Mouse (Mus musculus) testis, postnatal 14 days (tissue): Measurements from ENCODE around the gene 2510002D24Rik.

Experiments used
- DNase-seq: peaks from one replicate; pipeline ENCODE4 v3.0.0; 2021; ENCODE audit warnings: low spot score

Gene 2510002D24Rik

GRCm38 (mm10) chr16:18836468-18837208, at the start of gene 2510002D24Rik, which contains the start of gene Gm28539:
2510002D24Rik (plus strand) TSS chr16:18836578.
Gm28539 (plus strand) TSS chr16:18836584.
- DNase-seq, result peak; percentile 95

- DNase-seq, result no peak
Observed at GRCm38 (mm10) chr16:18786652-18787051, 49.7 kb upstream of the 2510002D24Rik start.

- DNase-seq, result no peak
Observed at GRCm38 (mm10) chr16:18788627-18789406, 47.6 kb upstream of the 2510002D24Rik start.

GRCm38 (mm10) chr16:18795223-18795899, 41.0 kb upstream of the 2510002D24Rik start:
- no peak for DNase-seq

GRCm38 (mm10) chr16:18796645-18797044, 39.7 kb upstream of the 2510002D24Rik start:
- no peak for DNase-seq

- no peak for DNase-seq
Observed at GRCm38 (mm10) chr16:18798151-18798550, 38.2 kb upstream of the 2510002D24Rik start.

GRCm38 (mm10) chr16:18798841-18799240, 37.5 kb upstream of the 2510002D24Rik start:
- no peak for DNase-seq

GRCm38 (mm10) chr16:18805746-18806145, 30.6 kb upstream of the 2510002D24Rik start:
- DNase-seq, result peak; percentile 62

- DNase-seq, result no peak
Observed at GRCm38 (mm10) chr16:18809001-18809400, 27.4 kb upstream of the 2510002D24Rik start.

- DNase-seq, result no peak
Observed at GRCm38 (mm10) chr16:18811032-18811431, 25.3 kb upstream of the 2510002D24Rik start.

- peak; percentile 92 for DNase-seq
Observed at GRCm38 (mm10) chr16:18811468-18812384, 24.7 kb upstream of the 2510002D24Rik start, which contains the start of the genes Ufd1 and Cdc45. Ufd1 (plus strand) TSS chr16:18811779. Cdc45 (minus strand) TSS chr16:18811987.

GRCm38 (mm10) chr16:18812385-18812910, 23.9 kb upstream of the 2510002D24Rik start:
- DNase-seq, result no peak

- DNase-seq, result no peak
Observed at GRCm38 (mm10) chr16:18822356-18822755, 14.0 kb upstream of the 2510002D24Rik start.

GRCm38 (mm10) chr16:18822925-18823324, 13.5 kb upstream of the 2510002D24Rik start:
- DNase-seq, result no peak

GRCm38 (mm10) chr16:18828630-18829029, 7.7 kb upstream of the 2510002D24Rik start:
- DNase-seq, result no peak

GRCm38 (mm10) chr16:18829102-18829501, 7.3 kb upstream of the 2510002D24Rik start:
- no peak for DNase-seq

- DNase-seq, result no peak
Observed at GRCm38 (mm10) chr16:18833486-18833885, 2.9 kb upstream of the 2510002D24Rik start.

- no peak for DNase-seq
Observed at GRCm38 (mm10) chr16:18836073-18836467, 308 bp upstream of the 2510002D24Rik start.

GRCm38 (mm10) chr16:18838346-18838745, 2.0 kb downstream of the 2510002D24Rik start:
- no peak for DNase-seq

GRCm38 (mm10) chr16:18846301-18846820, 10.0 kb downstream of the 2510002D24Rik start:
- no peak for DNase-seq
